Mouse (Mus musculus) c-Kit-positive CD71-positive TER-119-negative erythroid progenitor cells, embryonic 14.5 days (primary cell): ENCODE data around the gene Calm3.

Source experiments
- DNase-seq: peaks from one replicate; pipeline ENCODE4 v3.0.0-alpha.2; 2013; ENCODE audit warnings: low read depth

The Calm3 gene

DNA sequence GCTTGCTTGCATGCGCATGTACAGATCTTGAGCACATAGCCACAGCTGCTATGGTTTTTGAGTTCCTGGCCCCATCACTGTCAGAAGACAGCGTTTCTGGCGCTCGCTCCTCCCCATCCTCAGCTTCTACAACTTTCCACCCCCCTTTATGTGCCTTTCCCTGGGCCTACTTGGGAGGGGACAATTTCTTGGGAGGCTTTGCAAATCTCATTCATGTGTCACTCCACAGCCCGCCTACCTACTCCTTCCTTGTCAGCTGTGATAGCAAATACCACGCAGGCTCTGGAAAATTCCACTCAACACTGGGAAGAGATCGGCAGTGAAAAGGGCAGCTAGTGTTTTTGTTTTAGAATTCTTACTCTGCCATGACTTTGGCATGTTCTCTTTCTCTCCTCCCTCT, 16.4 kb upstream of the Calm3 start:
- DNase-seq: no peak

- DNase-seq: no peak
These were observed 14.3 kb upstream of the Calm3 start for GRCm38 (mm10) chr7:16938117-16938791.

- no peak for DNase-seq
These were observed 13.4 kb upstream of the Calm3 start for GRCm38 (mm10) chr7:16937312-16937711.

GRCm38 (mm10) chr7:16932704-16933577, 9.0 kb upstream of the Calm3 start:
- no peak for DNase-seq

DNA sequence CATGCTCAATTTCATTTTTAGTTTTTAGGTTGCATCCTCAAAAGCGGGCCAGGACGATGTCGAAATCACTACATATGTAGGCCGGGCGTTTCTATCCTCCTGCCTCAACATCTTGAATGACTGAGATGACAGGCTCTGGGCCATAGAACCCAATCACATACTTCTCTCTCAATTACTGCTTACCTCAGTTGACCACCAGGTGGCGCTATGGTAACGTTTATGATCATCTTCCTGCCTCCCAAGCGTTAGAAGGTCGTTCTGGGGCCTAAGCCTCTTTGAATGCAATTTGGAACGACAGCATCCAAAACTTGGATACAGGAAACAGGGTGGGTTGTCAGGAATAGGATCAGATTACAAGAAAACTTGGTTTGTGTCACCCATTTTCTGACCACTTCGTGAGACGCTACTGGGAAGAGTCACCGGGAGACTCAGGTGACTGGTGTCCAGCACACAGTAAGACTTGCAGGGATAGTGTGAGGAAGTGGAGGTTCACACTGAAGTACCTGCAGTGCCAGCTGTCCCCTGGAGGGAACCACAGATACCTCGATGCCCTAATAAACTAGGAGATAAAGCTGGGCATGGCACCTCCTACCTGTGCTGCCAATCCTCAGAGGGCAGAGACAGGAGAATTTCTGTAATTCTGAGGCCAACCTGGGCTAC, 8.2 kb upstream of the Calm3 start:
- peak; percentile 82 for DNase-seq

- no peak for DNase-seq
These were observed 6.9 kb upstream of the Calm3 start for GRCm38 (mm10) chr7:16930850-16931249.

GRCm38 (mm10) chr7:16928341-16928740, 4.4 kb upstream of the Calm3 start:
- no peak for DNase-seq

GRCm38 (mm10) chr7:16923283-16924036, 454 bp downstream of the Calm3 start:
- no peak for DNase-seq

GRCm38 (mm10) chr7:16922360-16922973, 1.4 kb downstream of the Calm3 start:
- peak; percentile 39 for DNase-seq

DNA sequence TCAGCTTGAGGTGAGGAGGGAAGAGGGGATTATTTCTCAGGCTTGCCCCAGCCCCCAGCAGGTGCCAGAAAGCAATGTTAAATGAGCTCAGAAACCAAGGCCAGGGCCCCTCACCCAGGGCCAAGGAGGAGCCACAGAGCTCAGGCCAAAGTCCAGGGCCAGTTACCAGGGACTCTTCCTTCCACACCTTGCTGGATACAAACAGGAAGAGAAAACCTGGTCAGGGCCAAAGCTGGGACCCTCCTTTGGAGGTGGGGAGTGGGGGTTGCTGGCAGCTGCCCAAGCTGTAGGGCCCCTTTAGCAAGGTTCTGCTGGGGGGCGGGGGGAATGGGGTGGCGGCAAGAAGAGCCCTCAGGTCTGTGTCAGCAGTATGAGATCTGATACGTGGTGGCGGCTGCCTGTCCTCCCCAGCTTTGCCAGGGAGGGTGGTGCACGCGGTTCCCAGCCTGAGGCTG, 2.0 kb downstream of the Calm3 start:
- no peak for DNase-seq

DNA sequence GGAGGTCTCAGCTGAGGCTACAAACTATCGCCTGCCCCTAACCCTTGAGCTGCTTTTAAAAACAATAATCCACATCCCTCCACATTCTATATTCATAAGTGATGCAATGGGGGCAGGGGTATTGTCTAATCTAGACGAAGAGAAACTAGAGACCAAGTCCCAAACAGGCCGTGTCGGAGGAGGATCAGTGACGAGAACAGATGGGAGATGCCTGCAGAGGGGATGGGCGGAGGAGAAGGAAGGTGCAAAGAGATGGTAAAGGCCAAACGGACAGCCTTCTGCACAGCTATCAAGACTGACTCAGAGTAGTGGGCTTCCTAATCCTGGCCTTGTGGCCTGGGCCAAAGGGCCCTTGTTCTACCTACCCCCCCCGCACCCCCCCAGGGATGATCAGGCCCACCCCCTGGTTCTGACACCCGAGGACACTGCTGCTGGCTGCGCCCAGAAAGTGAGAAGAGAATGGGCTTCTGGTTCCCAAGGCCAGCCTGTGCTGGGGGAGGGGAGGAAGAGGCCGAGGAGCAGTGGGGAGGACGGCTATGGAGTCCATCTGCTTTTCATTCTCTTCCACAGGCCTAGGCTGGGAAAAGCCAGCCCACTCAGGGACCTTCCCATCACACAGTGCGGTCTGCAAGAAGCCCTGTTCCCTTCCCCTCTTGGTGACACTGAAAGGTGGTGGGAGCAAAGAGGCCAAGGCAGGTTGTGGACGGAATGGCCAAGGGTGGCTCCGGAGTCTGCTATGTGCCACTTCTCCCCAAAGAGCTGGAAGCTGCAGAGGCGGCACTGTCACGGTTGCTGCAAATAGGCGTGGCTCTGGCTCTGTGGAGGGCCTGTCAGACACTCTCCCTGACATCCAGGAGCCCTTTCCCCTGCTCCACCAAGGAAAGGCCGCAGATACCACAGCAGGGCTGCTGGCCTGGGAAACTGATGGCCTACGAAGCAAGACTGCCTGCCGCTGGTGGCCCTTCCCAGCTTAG, 2.8 kb downstream of the Calm3 start:
- DNase-seq: no peak

DNA sequence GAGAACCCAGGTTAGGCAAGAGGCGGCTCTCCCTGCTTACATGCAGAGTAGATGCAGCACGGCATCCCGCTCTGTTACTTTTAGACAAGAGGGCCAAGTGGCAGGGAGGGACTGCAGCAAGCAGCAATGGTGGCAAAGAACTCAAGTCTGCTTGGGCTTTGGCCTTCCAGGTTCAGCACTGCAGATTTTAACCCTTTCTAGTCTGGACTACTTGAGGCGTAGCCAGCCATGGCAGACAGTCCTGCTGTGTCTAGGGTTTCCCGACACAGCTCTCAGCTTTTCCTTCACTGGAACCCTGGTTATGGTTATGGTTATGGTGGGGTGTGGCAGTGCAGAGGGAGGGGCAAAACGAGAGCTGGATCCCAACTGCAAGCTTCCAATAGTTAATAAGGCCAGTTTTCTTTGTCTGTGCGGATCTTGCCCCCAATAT, 3.7 kb downstream of the Calm3 start:
- no peak for DNase-seq

DNA sequence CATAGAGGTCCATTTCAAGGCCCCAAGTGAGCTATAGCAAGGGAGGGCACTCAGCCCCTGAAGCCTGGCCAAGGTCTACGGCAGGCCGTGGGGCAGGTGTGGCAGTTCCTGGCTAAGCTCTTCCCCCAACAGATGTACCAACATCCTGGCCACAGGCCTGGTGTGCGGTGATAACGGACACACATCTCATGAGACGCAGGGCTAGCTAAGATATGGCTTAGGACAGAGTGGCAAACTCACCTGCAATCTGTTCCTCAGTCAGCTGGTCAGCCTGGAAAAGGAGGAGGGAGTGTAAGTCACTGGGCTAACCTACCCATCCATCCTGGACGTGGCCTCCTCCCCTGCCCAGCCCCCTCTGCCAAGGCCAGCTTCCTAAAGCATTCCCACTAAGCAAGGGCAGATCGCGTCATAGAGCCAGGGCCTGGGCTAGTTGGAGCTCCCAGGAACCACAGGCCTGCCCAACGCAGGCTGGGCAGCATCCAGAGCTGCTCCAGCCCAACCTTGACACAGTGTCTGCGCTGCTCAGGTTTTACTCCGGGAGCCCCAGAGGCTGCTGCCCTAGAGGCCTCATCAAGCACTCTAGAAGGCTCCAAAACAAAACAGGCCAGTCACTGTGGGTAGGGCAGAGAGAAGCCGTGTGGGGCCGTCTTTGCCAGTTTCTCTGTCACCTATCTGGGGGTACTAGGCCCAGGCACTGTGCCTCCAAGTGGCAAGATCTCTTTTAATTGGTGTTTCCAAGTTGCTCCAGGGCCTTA, 4.3 kb downstream of the Calm3 start:
- no peak for DNase-seq

DNA sequence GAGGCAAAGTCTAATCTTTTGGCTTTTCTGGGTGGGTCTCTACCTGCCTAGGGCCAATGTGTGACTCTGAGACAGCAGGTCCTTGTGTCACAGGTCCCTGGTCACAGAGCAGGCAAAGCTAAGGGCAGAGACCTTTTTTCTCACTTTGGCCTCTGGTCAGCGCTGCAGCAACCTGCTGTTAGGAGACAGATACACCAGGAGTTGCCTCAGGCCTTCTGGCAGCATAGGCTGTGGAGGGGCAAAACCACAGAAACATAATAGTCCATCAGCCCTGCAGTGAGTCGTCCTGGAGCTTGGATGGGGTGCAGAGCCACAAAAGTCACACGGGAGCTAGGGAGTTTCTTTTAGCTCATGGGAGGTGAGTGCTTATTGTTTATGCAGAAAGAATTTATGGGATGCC, 5.2 kb downstream of the Calm3 start:
- DNase-seq: no peak

GRCm38 (mm10) chr7:16918014-16918413, 5.9 kb downstream of the Calm3 start:
- DNase-seq: no peak

DNA sequence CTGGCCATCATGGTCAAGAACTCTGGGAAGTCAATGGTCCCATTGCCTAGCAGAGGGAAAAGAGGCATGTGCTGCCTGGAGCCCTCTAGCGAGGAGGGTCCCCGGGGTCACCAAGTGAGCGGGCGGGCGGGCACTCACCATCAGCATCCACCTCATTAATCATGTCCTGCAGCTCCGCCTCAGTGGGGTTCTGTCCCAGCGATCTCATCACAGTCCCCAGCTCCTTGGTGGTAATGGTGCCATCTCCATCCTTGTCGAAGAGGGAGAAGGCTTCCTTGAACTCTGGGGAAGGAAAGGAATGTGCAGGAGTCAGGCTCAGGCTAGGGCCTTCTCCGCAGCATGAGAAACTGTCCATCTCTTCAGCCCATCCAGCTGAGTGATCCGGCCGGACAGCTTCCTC, 6.5 kb downstream of the Calm3 start:
- DNase-seq: no peak

DNA sequence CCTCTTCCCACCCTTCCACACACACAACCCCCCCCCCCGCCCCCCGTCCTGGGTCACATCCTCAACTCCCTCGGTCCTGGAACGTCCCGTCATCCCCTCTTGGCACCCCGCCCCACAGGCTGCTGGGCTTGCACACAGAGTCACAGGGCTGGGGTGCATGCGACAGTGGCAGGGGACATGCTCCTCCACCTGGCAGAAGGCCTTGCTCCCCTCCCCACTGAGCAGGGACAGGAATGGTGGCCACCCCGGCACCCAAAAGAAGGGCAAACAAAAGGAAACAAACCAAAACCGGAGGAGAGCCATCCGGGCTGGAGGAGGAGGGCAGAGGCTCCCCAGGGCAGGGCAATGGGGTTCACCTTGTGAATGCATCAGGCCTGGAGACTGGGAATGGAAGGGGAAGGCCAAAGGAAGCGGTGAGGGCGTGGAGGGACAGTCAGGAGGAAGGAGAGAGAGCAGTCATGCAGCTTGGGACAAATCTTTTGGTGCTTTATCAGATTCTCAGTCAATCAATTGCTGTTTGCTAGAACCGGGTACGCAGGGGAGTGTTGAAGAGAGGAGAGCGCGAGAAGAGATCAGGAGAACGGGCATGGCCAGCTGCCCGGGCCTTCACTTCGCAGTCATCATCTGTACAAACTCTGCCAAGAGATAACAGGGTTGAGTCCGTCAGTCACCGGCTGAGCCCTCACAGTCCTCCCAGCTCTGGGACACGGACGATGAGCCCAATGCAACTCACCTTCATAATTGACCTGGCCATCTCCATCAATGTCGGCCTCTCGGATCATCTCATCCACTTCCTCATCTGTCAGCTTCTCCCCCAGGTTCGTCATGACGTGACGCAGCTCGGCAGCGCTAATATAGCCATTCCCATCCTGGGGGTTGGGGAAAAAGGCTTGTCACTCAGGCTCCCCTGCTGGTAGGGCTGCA, 7.3 kb downstream of the Calm3 start:
- DNase-seq: no peak
